Mouse (Mus musculus) adrenal gland, postnatal 14 days (tissue): Measurements from ENCODE around the gene A430089I19Rik. TPM values are rescaled to one million over a fixed set of nuclear protein-coding genes. Genes with fewer than 3 reads are reported as not detected.
"Not testable (repeated sequence)": the region's sequence is repeated elsewhere in the genome, so short reads cannot be mapped to it uniquely, and the experiment has no call there.

Source experiments
- DNase-seq: peaks from one replicate; pipeline ENCODE4 v3.0.0; 2021; ENCODE audit warnings: mixed read lengths
- long read RNA-seq, 2 experiments: library from polyadenylated mRNA; stranded (forward); transcript quantifications; one replicate each; pipeline ENCODE4 v2.0.0; 2021
- total RNA-seq: library from RNA; stranded (reverse); gene quantifications from 2 replicates; pipeline ENCODE4 v1.2.3, GENCODE M21; 2021

A430089I19Rik gene
- total RNA-seq = not detected in 2 replicates
- long read RNA-seq, experiment 1 = 0 reads
- long read RNA-seq, experiment 2 = 0 reads

GRCm38 (mm10) chr5:94306696-94307095 lies at the start of gene A430089I19Rik:
Gene A430089I19Rik (minus strand): TSS chr5:94306796.
- DNase-seq = not testable (repeated sequence)

GRCm38 (mm10) chr5:94339449-94339848 lies 32.9 kb upstream of the A430089I19Rik start, which contains the start of gene AA792892:
Gene AA792892 (plus strand): TSS chr5:94339749.
- not testable (repeated sequence) for DNase-seq

GRCm38 (mm10) chr5:94314135-94314534 lies 7.5 kb upstream of the A430089I19Rik start, which contains the start of gene Gm6502:
Gene Gm6502 (plus strand): TSS chr5:94314435.
- DNase-seq = not testable (repeated sequence)

Other genes starting within 250 kb of the A430089I19Rik start
- not detected in 2 replicates for gene BC061212, start 236.3 kb downstream of the A430089I19Rik start, total RNA-seq
- not detected in 2 replicates for gene Gm6351, start 230.4 kb downstream of the A430089I19Rik start, total RNA-seq
- gene Gm3106, start 88.8 kb downstream of the A430089I19Rik start, total RNA-seq = not detected in 2 replicates
- not detected in 2 replicates for gene Gm6502, start 7.6 kb upstream of the A430089I19Rik start, total RNA-seq
- gene AA792892, start 33.0 kb upstream of the A430089I19Rik start, total RNA-seq = not detected in 2 replicates
- not detected in 2 replicates for gene Gm7682, start 139.0 kb upstream of the A430089I19Rik start, total RNA-seq
- not detected in 2 replicates for gene Gm3139, start 219.5 kb upstream of the A430089I19Rik start, total RNA-seq